Comparison of ENCODE assay signal across 8 mouse cellular contexts in the genomic region with DNA sequence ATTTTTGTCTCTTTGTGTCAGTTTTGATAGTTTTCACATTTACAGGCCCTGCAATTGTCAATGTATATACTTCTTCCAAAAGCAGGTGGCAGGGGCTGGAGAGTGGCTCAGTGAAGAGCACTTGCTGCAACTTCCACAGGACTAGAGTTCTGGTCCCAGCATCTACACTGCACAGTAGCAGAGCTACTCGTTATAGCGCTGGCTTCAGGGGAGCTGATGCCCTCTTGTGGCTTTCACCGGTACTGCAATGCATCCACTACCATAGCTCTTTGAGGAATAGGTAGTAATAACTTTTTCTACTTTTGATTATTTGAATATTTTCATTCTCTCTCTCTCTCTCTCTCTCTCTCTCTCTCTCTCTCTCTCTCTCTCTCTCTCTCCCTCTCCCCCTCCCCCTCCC.
DNase-seq lines count a peak whose midpoint lies in the region; ATAC-seq and TF ChIP-seq lines count a peak whose summit lies in the region.

No protein-coding gene starts in this region.

- peaks cover 0 to 38% of the 10 kb centered on the region in 2 experiments; a peak in 2 of 4 replicates for H3K4me1 ChIP-seq in MEL (ENCODE audit: control insufficient read depth in 1 of 2, insufficient read depth in 2 of 2, low read length in 2 of 2)
- H3K4me1 ChIP-seq in forebrain, embryonic 15.5 days = peaks cover 5% of the 10 kb centered on the region; the same call in 1 of the 2 replicates
- no peaks in the 10 kb centered on the region for H3K4me1 ChIP-seq in hindbrain, postnatal 0 days (ENCODE audit: insufficient read depth, low read length)

- H3K4me3 ChIP-seq in MEL (ENCODE audit: control insufficient read depth in 1 of 2, insufficient read depth in 1 of 2, low read depth in 2 of 2, low read length in 2 of 2) = no peak overlapping the region
- no peak overlapping the region for H3K4me3 ChIP-seq in forebrain, embryonic 15.5 days
- H3K4me3 ChIP-seq in hindbrain, postnatal 0 days (ENCODE audit: low read length) = no peak overlapping the region

- no peak overlapping the region for H3K27ac ChIP-seq in MEL (ENCODE audit: control insufficient read depth, low read depth, low read length)
- no peak overlapping the region for H3K27ac ChIP-seq in forebrain, embryonic 15.5 days (replicated peaks)
- no peak overlapping the region for H3K27ac ChIP-seq in hindbrain, postnatal 0 days

- no peak overlapping the region for H3K4me2 ChIP-seq in forebrain, embryonic 15.5 days (replicated peaks)
- H3K4me2 ChIP-seq in hindbrain, postnatal 0 days (ENCODE audit: low read depth, low read length) = no peak overlapping the region

- peaks cover 0 to 24% of the 10 kb centered on the region in 2 experiments; a peak in 2 of 4 replicates for H3K36me3 ChIP-seq in MEL (ENCODE audit: control insufficient read depth in 1 of 2, insufficient read depth in 2 of 2, low read length in 2 of 2)
- H3K36me3 ChIP-seq in forebrain, embryonic 15.5 days = no peaks in the 10 kb centered on the region
- no peaks in the 10 kb centered on the region for H3K36me3 ChIP-seq in hindbrain, postnatal 0 days (ENCODE audit: insufficient read depth, low read length)

- peaks cover 11% of the 10 kb centered on the region for H3K79me2 ChIP-seq in MEL (ENCODE audit: control insufficient read depth, insufficient read depth, low read length, poor library complexity)

- TF ChIP-seq RAD21 in MEL (IDR thresholded peaks at IDR 0.05; ENCODE audit: low read depth, low read length) = peak; percentile 93

- TF ChIP-seq POLR2A in MEL (IDR thresholded peaks at IDR 0.05; ENCODE audit: control insufficient read depth in 1 of 2, insufficient read depth in 1 of 2, low read depth in 1 of 2, low read length in 2 of 2, poor library complexity in 1 of 2) = no peak

- 0 out of 4 replicates have a peak, but pooled peaks of 1 of the 2 experiments have one; percentile 11 for TF ChIP-seq EP300 in MEL (IDR thresholded peaks at IDR 0.05; ENCODE audit: low read depth in 1 of 2, low read length in 2 of 2)

- H3K9ac ChIP-seq in MEL (ENCODE audit: control insufficient read depth, low read depth, low read length, poor library complexity, severe bottlenecking) = no peak overlapping the region
- no peak overlapping the region for H3K9ac ChIP-seq in forebrain, embryonic 15.5 days (replicated peaks)
- no peak overlapping the region for H3K9ac ChIP-seq in hindbrain, postnatal 0 days (replicated peaks; ENCODE audit: low read length)

- H3K9me3 ChIP-seq in MEL (replicated peaks; ENCODE audit: insufficient read depth, low read length) = no peaks in the 10 kb centered on the region
- H3K9me3 ChIP-seq in forebrain, embryonic 15.5 days = no peaks in the 10 kb centered on the region
- no peaks in the 10 kb centered on the region for H3K9me3 ChIP-seq in hindbrain, postnatal 0 days (ENCODE audit: low read length)

- WGBS in forebrain, embryonic 15.5 days = 3% methylated on average over 3 of the region's 3 CpGs
- WGBS in hindbrain, postnatal 0 days = 3% methylated on average over 3 of the region's 3 CpGs

- peak; percentile 88 for DNase-seq in MEL (ENCODE audit: low read depth, low spot score)
- peak; percentile 76 for DNase-seq in c-Kit-negative CD71-positive TER-119-positive erythroid progenitor cells, embryonic 14.5 days (ENCODE audit: low read depth, low spot score)
- peak; percentile 74 for DNase-seq in hindbrain, postnatal 0 days (ENCODE audit: low spot score)
- peak; percentile 51 for DNase-seq in left cerebral cortex, adult 11 months (ENCODE audit: low spot score)
- DNase-seq in right cerebral cortex, postnatal 4 days = peak; percentile 76

- TF ChIP-seq CTCF in MEL (IDR thresholded peaks at IDR 0.05 in 2 of 3, conservative IDR thresholded peaks at IDR 0.05 in 1 of 3; ENCODE audit: control insufficient read depth in 1 of 3, insufficient read depth in 1 of 3, low read depth in 2 of 3, low read length in 3 of 3, poor library complexity in 1 of 3, severe bottlenecking in 1 of 3) = peak; percentile 91 to 97 (median 91)
- TF ChIP-seq CTCF in hindbrain, postnatal 0 days (IDR thresholded peaks at IDR 0.05; ENCODE audit: low read depth) = peak; percentile 86

- ATAC-seq in forebrain, embryonic 15.5 days (replicated peaks) = peak; percentile 63
- ATAC-seq in hindbrain, postnatal 0 days = no peak
- peak; percentile 45; the same call in 1 of the 2 replicates for ATAC-seq in megakaryocyte progenitor cell, adult 5-6 weeks (replicated peaks; ENCODE audit: poor library complexity)
- ATAC-seq in erythroid progenitor cell, adult 5-6 weeks (replicated peaks; ENCODE audit: low FRiP score, poor library complexity, severe bottlenecking) = no peak

- H3K27me3 ChIP-seq in MEL (ENCODE audit: control insufficient read depth in 1 of 2, insufficient read depth in 2 of 2, low read length in 2 of 2) = no peaks in the 10 kb centered on the region
- H3K27me3 ChIP-seq in forebrain, embryonic 15.5 days = no peaks in the 10 kb centered on the region
- no peaks in the 10 kb centered on the region for H3K27me3 ChIP-seq in hindbrain, postnatal 0 days (ENCODE audit: insufficient read depth, low read length)

TF ChIP-seq in MEL, 35 proteins besides CTCF, POLR2A, EP300 and RAD21:
- peak; percentile 43; the same call in 1 of the 2 replicates for TF ChIP-seq JUND (IDR thresholded peaks at IDR 0.05; ENCODE audit: low read depth, low read length)
- TF ChIP-seq ZNF384 (IDR thresholded peaks at IDR 0.05; ENCODE audit: low read depth, low read length) = peak; percentile 26; the same call in 1 of the 2 replicates
- no peak for TF ChIP-seq CHD2 (IDR thresholded peaks at IDR 0.05; ENCODE audit: low read length)
- no peak for TF ChIP-seq MAFK (IDR thresholded peaks at IDR 0.05; ENCODE audit: borderline replicate concordance, low read depth, low read length)
- TF ChIP-seq NELFE (IDR thresholded peaks at IDR 0.05; ENCODE audit: low read depth, low read length) = no peak
- peak; percentile 96 for TF ChIP-seq ZC3H11A (IDR thresholded peaks at IDR 0.05; ENCODE audit: low read depth, low read length)
- TF ChIP-seq ELF1 (IDR thresholded peaks at IDR 0.05; ENCODE audit: low read depth, low read length) = peak; percentile 20; the same call in 1 of the 2 replicates
- peak; percentile 37; the same call in 1 of the 2 replicates for TF ChIP-seq BHLHE40 (IDR thresholded peaks at IDR 0.05; ENCODE audit: borderline replicate concordance, low read depth, low read length)
- TF ChIP-seq SIN3A (IDR thresholded peaks at IDR 0.05; ENCODE audit: low read length) = peak; percentile 66
- TF ChIP-seq MAZ (IDR thresholded peaks at IDR 0.05; ENCODE audit: low read depth, low read length) = 0 out of 2 replicates have a peak, but pooled peaks have one; percentile 22
- no peak for TF ChIP-seq GABPA (IDR thresholded peaks at IDR 0.05; ENCODE audit: low read depth, low read length)
- TF ChIP-seq ETS1 (IDR thresholded peaks at IDR 0.05; ENCODE audit: low read depth, low read length) = peak; percentile 8; the same call in 1 of the 2 replicates
- TF ChIP-seq SMC3 (IDR thresholded peaks at IDR 0.05; ENCODE audit: low read depth, low read length) = peak; percentile 97

Comparison
In these comparisons a context has a peak if more than half of its experiments do, and no peak if none do; other contexts are left out.
1. ATAC-seq: peak in forebrain, embryonic 15.5 days (single experiment) and megakaryocyte progenitor cell, adult 5-6 weeks (single experiment); none in hindbrain, postnatal 0 days (single experiment) and erythroid progenitor cell, adult 5-6 weeks (single experiment).
2. Peak in every context shown above with its lines, with median percentiles within 50 percentile points of each other: DNase-seq.